Mouse (Mus musculus): ENCODE results near the gene Otx2. TPM values are rescaled to one million over a fixed set of nuclear protein-coding genes. Genes with fewer than 3 reads are reported as not detected.

The Otx2 gene
- polyA plus RNA-seq, 1 experiment from 2014 or later, result 10.4 TPM

- H3K27me3 ChIP-seq, result peaks cover 96% of the 10 kb centered on the region
- WGBS, result 68% methylated on average over 6 of the region's 6 CpGs
- H3K9ac ChIP-seq, result no peak overlapping the region
- no peak for ATAC-seq (ENCODE audit: insufficient number of reproducible peaks, insufficient read depth, low FRiP score, low TSS enrichment)
- H3K4me3 ChIP-seq, result no peak overlapping the region
- 0 out of 2 replicates have a peak, but pooled peaks cover under 1% of the 10 kb centered on the region for H3K4me1 ChIP-seq
- H3K27ac ChIP-seq, result no peak overlapping the region
- no peaks in the 10 kb centered on the region for H3K9me3 ChIP-seq
- H3K4me2 ChIP-seq (replicated peaks), result no peak overlapping the region
- no peaks in the 10 kb centered on the region for H3K36me3 ChIP-seq
Observed at GRCm38 (mm10) chr14:48657241-48657640, 16.4 kb downstream of the Otx2 start.

- WGBS, result 46% methylated on average over 4 of the region's 4 CpGs
- no peaks in the 10 kb centered on the region for H3K9me3 ChIP-seq
- 0 out of 2 replicates have a peak, but pooled peaks cover 5% of the 10 kb centered on the region for H3K4me1 ChIP-seq
- peaks cover 96% of the 10 kb centered on the region for H3K27me3 ChIP-seq
- H3K9ac ChIP-seq, result no peak overlapping the region
- no peak overlapping the region for H3K4me2 ChIP-seq (replicated peaks)
- no peak overlapping the region for H3K27ac ChIP-seq
- no peaks in the 10 kb centered on the region for H3K36me3 ChIP-seq
- no peak overlapping the region for H3K4me3 ChIP-seq
- ATAC-seq (ENCODE audit: insufficient number of reproducible peaks, insufficient read depth, low FRiP score, low TSS enrichment), result no peak
Observed at GRCm38 (mm10) chr14:48656711-48657110, 16.9 kb downstream of the Otx2 start.

- Histone ChIP-seq H3K4me3 (no peak overlapping the region), H3K27ac (no peak overlapping the region), H3K9ac (no peak overlapping the region), H3K36me3 (no peaks in the 10 kb centered on the region), H3K4me2 (replicated peaks) (no peak overlapping the region), H3K9me3 (no peaks in the 10 kb centered on the region), H3K4me1 (peaks cover 8% of the 10 kb centered on the region; the same call in 1 of the 2 replicates), H3K27me3 (peaks cover 96% of the 10 kb centered on the region)
- 8% methylated on average over 21 of the region's 21 CpGs for WGBS
- ATAC-seq (ENCODE audit: insufficient number of reproducible peaks, insufficient read depth, low FRiP score, low TSS enrichment), result no peak
Observed at GRCm38 (mm10) chr14:48655792-48656550, 17.6 kb downstream of the Otx2 start.

DNA sequence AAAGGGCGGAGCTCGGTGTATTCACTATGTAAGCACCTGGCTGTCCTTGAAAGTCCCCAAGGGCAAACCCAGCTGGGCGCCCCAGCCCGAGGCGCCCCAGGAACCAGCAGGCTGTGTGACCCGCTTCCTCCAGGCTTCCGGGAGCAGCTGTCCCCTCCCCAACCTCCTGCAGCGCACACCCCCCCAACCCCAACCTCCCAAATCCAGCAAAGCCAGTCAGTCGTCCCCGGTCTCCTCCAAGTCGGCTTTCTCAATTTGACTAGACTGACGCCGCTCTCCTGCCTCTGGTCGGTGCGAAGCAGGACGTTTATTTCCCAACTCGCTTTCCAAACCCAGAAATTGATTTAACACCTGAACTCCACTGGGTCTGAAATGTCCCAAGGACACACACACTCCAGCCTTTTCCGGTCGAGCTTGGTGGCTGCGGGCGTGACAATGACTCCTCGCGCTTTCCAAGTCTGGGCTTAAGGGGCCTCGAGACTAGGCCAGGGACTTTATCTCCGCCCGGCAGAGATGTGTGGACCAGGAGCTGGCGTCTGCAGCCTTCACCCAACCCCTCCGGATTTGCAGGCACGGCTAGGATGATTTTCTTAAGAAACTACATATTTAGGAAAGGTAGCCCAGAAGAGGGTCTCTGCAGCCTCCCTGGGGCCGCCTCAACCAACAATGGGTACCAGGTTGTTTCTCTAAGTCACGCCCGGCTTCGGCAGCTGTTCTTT is 18.4 kb downstream of the Otx2 start:
- Histone ChIP-seq H3K36me3 (no peaks in the 10 kb centered on the region), H3K4me2 (replicated peaks) (no peak overlapping the region), H3K4me1 (peaks cover 8% of the 10 kb centered on the region; the same call in 1 of the 2 replicates), H3K9me3 (no peaks in the 10 kb centered on the region), H3K27ac (no peak overlapping the region), H3K9ac (no peak overlapping the region), H3K4me3 (no peak overlapping the region), H3K27me3 (peaks cover 95% of the 10 kb centered on the region)
- 2% methylated on average over 33 of the region's 33 CpGs for WGBS
- ATAC-seq (ENCODE audit: insufficient number of reproducible peaks, insufficient read depth, low FRiP score, low TSS enrichment), result no peak

GRCm38 (mm10) chr14:48654551-48655072 is 19.0 kb downstream of the Otx2 start:
- Histone ChIP-seq H3K9ac (no peak overlapping the region), H3K27ac (no peak overlapping the region), H3K27me3 (peaks cover 92% of the 10 kb centered on the region), H3K4me3 (no peak overlapping the region), H3K36me3 (no peaks in the 10 kb centered on the region), H3K4me1 (peaks cover 8% of the 10 kb centered on the region; the same call in 1 of the 2 replicates), H3K4me2 (replicated peaks) (no peak overlapping the region), H3K9me3 (no peaks in the 10 kb centered on the region)
- 4% methylated on average over 20 of the region's 20 CpGs for WGBS
- ATAC-seq (ENCODE audit: insufficient number of reproducible peaks, insufficient read depth, low FRiP score, low TSS enrichment), result no peak

DNA sequence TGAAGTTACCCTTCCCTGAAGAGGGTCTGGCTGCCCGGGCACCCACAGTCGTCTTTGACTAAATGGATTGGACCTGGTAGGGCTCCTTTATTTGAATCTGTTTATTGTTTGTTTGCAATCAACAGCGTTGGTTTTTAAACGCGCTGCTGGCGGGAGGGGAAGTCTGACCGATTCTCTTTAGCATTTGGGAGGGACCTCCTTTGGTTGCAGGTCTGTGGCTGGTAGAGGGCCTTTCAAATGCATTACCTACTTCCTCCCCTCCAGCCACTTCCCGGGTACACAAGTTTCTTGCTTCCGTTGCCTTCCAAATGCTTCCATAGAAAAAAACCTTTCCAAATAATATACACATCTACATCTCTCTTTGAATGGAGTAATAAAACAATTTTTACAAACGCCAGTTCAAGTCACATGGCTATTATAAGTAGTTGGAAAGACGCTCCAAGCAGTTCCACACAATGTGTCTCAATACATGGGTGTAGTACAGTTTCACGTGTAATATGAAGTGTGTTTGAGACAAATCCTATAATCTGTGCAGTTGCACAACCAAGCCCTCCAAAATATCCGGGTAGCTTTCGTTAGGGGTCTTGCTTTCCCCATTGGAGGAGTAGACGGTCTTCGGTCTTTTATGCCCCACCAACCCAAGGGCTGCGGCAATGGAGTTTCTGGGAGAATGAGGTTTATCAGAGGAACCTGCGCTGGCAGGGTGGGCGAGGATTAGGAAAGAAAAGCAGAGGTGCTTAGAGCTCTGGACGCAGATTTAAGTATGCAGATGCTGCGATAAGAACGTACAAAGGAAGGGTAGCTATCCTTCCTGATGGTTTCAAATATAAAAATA is 19.7 kb downstream of the Otx2 start:
- Histone ChIP-seq H3K27me3 (peaks cover 85% of the 10 kb centered on the region), H3K36me3 (no peaks in the 10 kb centered on the region), H3K4me2 (replicated peaks) (no peak overlapping the region), H3K9me3 (no peaks in the 10 kb centered on the region), H3K4me3 (no peak overlapping the region), H3K27ac (no peak overlapping the region), H3K4me1 (peaks cover 8% of the 10 kb centered on the region; the same call in 1 of the 2 replicates), H3K9ac (no peak overlapping the region)
- 9% methylated on average over 22 of the region's 22 CpGs for WGBS
- ATAC-seq (ENCODE audit: insufficient number of reproducible peaks, insufficient read depth, low FRiP score, low TSS enrichment), result no peak

- H3K4me3 ChIP-seq, result no peak overlapping the region
- peaks cover 8% of the 10 kb centered on the region; the same call in 1 of the 2 replicates for H3K4me1 ChIP-seq
- ATAC-seq (ENCODE audit: insufficient number of reproducible peaks, insufficient read depth, low FRiP score, low TSS enrichment), result no peak
- peaks cover 77% of the 10 kb centered on the region for H3K27me3 ChIP-seq
- no peak overlapping the region for H3K27ac ChIP-seq
- no peaks in the 10 kb centered on the region for H3K9me3 ChIP-seq
- 63% methylated on average over 3 of the region's 3 CpGs for WGBS
- H3K4me2 ChIP-seq (replicated peaks), result no peak overlapping the region
- H3K9ac ChIP-seq, result no peak overlapping the region
- no peaks in the 10 kb centered on the region for H3K36me3 ChIP-seq
Observed at GRCm38 (mm10) chr14:48653081-48653480, 20.5 kb downstream of the Otx2 start.

GRCm38 (mm10) chr14:48652256-48652655 is 21.4 kb downstream of the Otx2 start:
- H3K27ac ChIP-seq, result no peak overlapping the region
- H3K36me3 ChIP-seq, result no peaks in the 10 kb centered on the region
- no peaks in the 10 kb centered on the region for H3K9me3 ChIP-seq
- H3K4me2 ChIP-seq (replicated peaks), result no peak overlapping the region
- H3K27me3 ChIP-seq, result peaks cover 68% of the 10 kb centered on the region
- WGBS, result 15% methylated on average over 12 of the region's 12 CpGs
- H3K4me1 ChIP-seq, result peaks cover 8% of the 10 kb centered on the region; the same call in 1 of the 2 replicates
- no peak overlapping the region for H3K4me3 ChIP-seq
- no peak for ATAC-seq (ENCODE audit: insufficient number of reproducible peaks, insufficient read depth, low FRiP score, low TSS enrichment)
- no peak overlapping the region for H3K9ac ChIP-seq

- WGBS, result 3% methylated on average over 26 of the region's 26 CpGs
- Histone ChIP-seq H3K27ac (no peak overlapping the region), H3K36me3 (no peaks in the 10 kb centered on the region), H3K4me1 (peaks cover 8% of the 10 kb centered on the region; the same call in 1 of the 2 replicates), H3K9me3 (no peaks in the 10 kb centered on the region), H3K4me3 (peak overlapping the region; percentile 9; the same call in 1 of the 2 replicates), H3K4me2 (replicated peaks) (peak overlapping the region; percentile 33), H3K9ac (no peak overlapping the region), H3K27me3 (peaks cover 64% of the 10 kb centered on the region)
- ATAC-seq (ENCODE audit: insufficient number of reproducible peaks, insufficient read depth, low FRiP score, low TSS enrichment), result peak; percentile 52; the same call in 1 of the 2 replicates
Observed at GRCm38 (mm10) chr14:48651471-48652211, 22.0 kb downstream of the Otx2 start.

DNA sequence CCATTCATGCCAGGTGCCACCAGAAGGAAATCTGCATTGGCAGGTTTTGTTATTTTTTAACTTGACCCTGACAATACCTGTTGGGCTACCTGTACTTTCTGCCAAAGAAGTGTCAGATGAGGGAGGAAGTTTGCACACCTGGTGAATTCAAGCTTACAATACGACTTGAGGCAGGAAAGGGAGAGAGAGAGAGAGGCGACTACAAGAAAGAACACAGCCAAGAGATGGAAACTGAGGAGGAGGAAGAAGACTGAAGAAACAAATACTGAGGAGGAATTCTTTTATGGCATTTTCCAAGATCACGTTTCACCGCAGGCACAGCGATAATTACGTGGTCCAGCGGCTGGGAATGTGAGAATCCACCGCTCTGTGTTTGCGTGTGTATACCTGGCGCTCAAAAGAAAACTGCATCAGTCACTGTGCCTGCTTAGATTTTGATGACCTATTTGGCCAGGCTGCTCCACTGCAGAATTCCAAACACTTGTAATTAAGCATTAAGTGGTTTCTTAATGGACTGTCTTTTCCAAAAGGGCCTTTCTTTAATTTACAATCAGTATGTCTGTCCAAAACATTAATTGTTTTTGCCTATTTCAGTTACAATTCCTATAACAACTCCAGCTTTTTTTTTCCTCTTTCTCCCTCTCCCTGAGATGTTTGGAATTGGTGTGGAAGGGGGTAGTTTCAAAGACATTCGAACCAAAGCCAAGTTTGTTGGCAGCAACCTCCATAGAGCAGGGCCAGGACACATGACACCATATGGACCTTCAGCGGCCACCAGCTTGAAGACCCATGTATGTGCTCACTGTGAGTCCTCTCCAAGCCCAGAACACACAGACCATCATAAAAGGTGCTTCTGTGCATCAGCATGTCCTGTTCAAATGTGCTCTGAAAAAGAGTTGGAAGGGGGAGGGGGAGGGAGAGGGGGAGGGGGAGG is 31.9 kb downstream of the Otx2 start:
- Histone ChIP-seq H3K4me1 (no peaks in the 10 kb centered on the region), H3K27ac (no peak overlapping the region), H3K27me3 (no peaks in the 10 kb centered on the region), H3K36me3 (no peaks in the 10 kb centered on the region), H3K4me3 (no peak overlapping the region), H3K9ac (no peak overlapping the region), H3K9me3 (no peaks in the 10 kb centered on the region), H3K4me2 (replicated peaks) (no peak overlapping the region)
- ATAC-seq (ENCODE audit: insufficient number of reproducible peaks, insufficient read depth, low FRiP score, low TSS enrichment), result no peak; the same call in 1 of the 2 replicates
- WGBS, result 67% methylated on average over 12 of the region's 12 CpGs

Data from embryonic facial prominence, embryonic 12.5 days (tissue).